Mouse (Mus musculus) bone marrow, adult 2 months (tissue): Measurements from ENCODE around the gene Rell1.

Experiments used
- CTCF ChIP-seq: fragments of 200-500 bp; IDR thresholded peaks from 2 replicates; pipeline ENCODE4 v1.5.1; 2011; ENCODE audit warnings: low read length, control low read depth; ENCODE audit not compliant: control insufficient read depth, insufficient read depth
- POLR2A ChIP-seq: fragments of 200-500 bp; IDR thresholded peaks from 2 replicates; pipeline ENCODE4 v1.6.1; 2011; ENCODE audit warnings: low read depth, mild to moderate bottlenecking, control low read depth, low read length, borderline replicate concordance; ENCODE audit not compliant: control insufficient read depth

- TF ChIP-seq CTCF = no peak
- TF ChIP-seq POLR2A = no peak
Observed at GRCm38 (mm10) chr5:63886292-63886691, 82.4 kb downstream of the Rell1 start.
